ENCODE assay signal across 25 mouse cellular contexts in genomic region chr8:57563726-57564125, GRCm38 (mm10). TPM values are rescaled to one million over a fixed set of nuclear protein-coding genes. Genes with fewer than 3 reads are reported as not detected.
A peak's percentile ranks its signal among the peaks of the same experiment; 100 is the strongest.
DNase-seq lines count a peak whose midpoint lies in the region; ATAC-seq lines count a peak whose summit lies in the region.
"Had no signal": no experiment of that assay in that cellular context is flagged by ENCODE, and none has a peak within 500 bp of the region (broad histone marks: within the 10 kb centered on the region; RNA-seq: fewer than 3 reads in every experiment).

No protein-coding gene starts in this region.

- H3K4me3 ChIP-seq in embryonic facial prominence, embryonic 15.5 days (replicated peaks): no peak overlapping the region
- H3K4me3 ChIP-seq: hindbrain, embryonic 15.5 days; limb, embryonic 13.5 days; liver, embryonic 12.5 days; midbrain, embryonic 12.5 days; neural tube, embryonic 15.5 days; stomach, embryonic 15.5 days had no signal

- DNase-seq in frontal cortex, postnatal 36 days (ENCODE audit: low spot score in 2 of 2): peak; percentile 40 to 53
- DNase-seq in frontal cortex, postnatal 14 days (ENCODE audit: low spot score in 2 of 2): no peak
- DNase-seq in layer of hippocampus, adult 9-11 months: peak; percentile 51
- no peak for DNase-seq in layer of hippocampus, postnatal 14 days (ENCODE audit: low spot score in 2 of 2)
- DNase-seq in brain, adult 2 months (ENCODE audit: low read depth, low spot score): peak; percentile 80
- DNase-seq in lung, postnatal 36 days: no peak
- DNase-seq: adrenal gland, adult 2 months; cerebellum, adult 11-12 months; gastrocnemius, postnatal 14 days; heart, adult 11 months; kidney, adult 9 months; kidney, postnatal 14 days; lung, adult 18-20 months; lung, postnatal 10 days; thymus, adult 2 months; thymus, postnatal 4 days had no signal

- no peaks in the 10 kb centered on the region for H3K36me3 ChIP-seq in embryonic facial prominence, embryonic 15.5 days
- H3K36me3 ChIP-seq: hindbrain, embryonic 15.5 days; limb, embryonic 13.5 days; liver, embryonic 12.5 days; midbrain, embryonic 12.5 days; neural tube, embryonic 15.5 days; stomach, embryonic 15.5 days had no signal

- H3K9me3 ChIP-seq in embryonic facial prominence, embryonic 15.5 days (replicated peaks): no peaks in the 10 kb centered on the region
- H3K9me3 ChIP-seq: hindbrain, embryonic 15.5 days; limb, embryonic 13.5 days; liver, embryonic 12.5 days; midbrain, embryonic 12.5 days; neural tube, embryonic 15.5 days; stomach, embryonic 15.5 days had no signal

- no peaks in the 10 kb centered on the region for H3K27me3 ChIP-seq in embryonic facial prominence, embryonic 15.5 days
- H3K27me3 ChIP-seq: hindbrain, embryonic 15.5 days; limb, embryonic 13.5 days; liver, embryonic 12.5 days; midbrain, embryonic 12.5 days; neural tube, embryonic 15.5 days; stomach, embryonic 15.5 days had no signal

- H3K27ac ChIP-seq in embryonic facial prominence, embryonic 15.5 days (replicated peaks): peak overlapping the region; percentile 61; the same call in 1 of the 2 replicates
- H3K27ac ChIP-seq: hindbrain, embryonic 15.5 days; limb, embryonic 13.5 days; liver, embryonic 12.5 days; midbrain, embryonic 12.5 days; neural tube, embryonic 15.5 days; stomach, embryonic 15.5 days had no signal

- whole genome bisulfite sequencing in embryonic facial prominence, embryonic 15.5 days: 73% methylated on average over 15 of the region's 15 CpGs

- H3K4me1 ChIP-seq in embryonic facial prominence, embryonic 15.5 days: peaks cover 10% of the 10 kb centered on the region; the same call in 1 of the 2 replicates
- H3K4me1 ChIP-seq: liver, embryonic 12.5 days; stomach, embryonic 15.5 days had no signal

- no peak overlapping the region for H3K9ac ChIP-seq in embryonic facial prominence, embryonic 15.5 days
- H3K9ac ChIP-seq: hindbrain, embryonic 15.5 days; limb, embryonic 13.5 days; liver, embryonic 12.5 days; midbrain, embryonic 12.5 days; neural tube, embryonic 15.5 days; stomach, embryonic 15.5 days had no signal

- no peak overlapping the region for H3K4me2 ChIP-seq in embryonic facial prominence, embryonic 15.5 days (replicated peaks)
- H3K4me2 ChIP-seq: heart, embryonic 11.5 days; hindbrain, embryonic 15.5 days; limb, embryonic 13.5 days; liver, embryonic 12.5 days; midbrain, embryonic 12.5 days; neural tube, embryonic 15.5 days; stomach, embryonic 15.5 days had no signal

- ATAC-seq in embryonic facial prominence, embryonic 15.5 days (ENCODE audit: insufficient number of reproducible peaks, low FRiP score, low TSS enrichment, low read depth): no peak
- ATAC-seq: forebrain, embryonic 16.5 days; liver, embryonic 12.5 days had no signal

RNA-seq across cellular contexts. Expression of gene Hmgb2, which starts 52.0 kb away (rescaled TPM):
- total RNA-seq in layer of hippocampus, postnatal 14 days (2021): 10 to 100 TPM; 13.8 to 15.5 TPM
- polyA plus RNA-seq in embryonic facial prominence, embryonic 15.5 days (2015; fragmentation: Nextera tagmentation; extraction: Ambion mirVana): 277 and 280 TPM in 2 replicates

Comparison
In these comparisons a context has a peak if more than half of its experiments do, and no peak if none do; other contexts are left out.
1. DNase-seq: peak in frontal cortex, postnatal 36 days (2 of 2), layer of hippocampus, adult 9-11 months (single experiment) and brain, adult 2 months (single experiment); none in frontal cortex, postnatal 14 days (0 of 2), layer of hippocampus, postnatal 14 days (0 of 2) and lung, postnatal 36 days (single experiment).